Mouse (Mus musculus): ENCODE results near the gene Acpp.
"Not testable (repeated sequence)": the region's sequence is repeated elsewhere in the genome, so short reads cannot be mapped to it uniquely, and the experiment has no call there.

The Acpp gene

DNA sequence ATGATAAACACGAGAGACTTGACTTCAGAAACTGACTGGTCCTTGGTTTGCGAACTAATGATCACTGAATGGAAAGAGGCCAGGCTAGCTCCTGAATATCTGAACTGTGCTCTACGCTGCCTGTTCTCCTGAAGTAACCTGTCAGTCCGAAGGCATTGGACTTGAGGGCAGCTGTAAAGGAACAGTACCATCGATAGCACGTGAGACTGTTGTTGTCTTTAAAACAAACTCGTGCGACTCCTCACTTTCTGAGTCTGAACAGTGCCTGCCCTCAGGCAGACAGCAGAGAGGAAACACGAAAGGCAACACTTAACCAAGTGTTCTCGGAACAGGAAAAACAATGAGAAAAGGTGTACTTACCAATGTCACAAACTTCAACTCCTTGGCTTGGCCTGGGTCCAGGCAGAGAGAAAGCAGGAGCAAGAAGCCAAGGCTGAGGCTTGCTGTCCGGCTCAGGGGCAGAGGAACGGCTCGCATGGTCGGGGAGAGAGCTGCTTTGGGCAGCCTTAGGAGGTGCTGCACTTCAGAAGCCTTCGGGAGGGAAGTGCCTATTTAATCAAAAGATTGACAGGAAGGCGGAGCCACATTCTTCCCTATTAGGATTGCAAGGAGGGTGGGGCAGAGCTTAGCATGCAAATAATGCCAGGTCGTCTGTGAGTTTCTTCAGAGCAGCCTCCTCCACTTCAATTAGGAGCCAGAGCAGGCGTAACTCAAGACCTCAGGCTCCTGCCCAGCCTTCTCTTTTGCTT lies at the start of gene Acpp:
Gene Acpp, minus strand, starts transcription at position 566 of the 749 bp plus-strand sequence.
- DNase-seq, result peak; percentile 46 to 65

GRCm38 (mm10) chr9:104382571-104383170 lies 45.1 kb upstream of the Acpp start:
- no peak for DNase-seq

DNA sequence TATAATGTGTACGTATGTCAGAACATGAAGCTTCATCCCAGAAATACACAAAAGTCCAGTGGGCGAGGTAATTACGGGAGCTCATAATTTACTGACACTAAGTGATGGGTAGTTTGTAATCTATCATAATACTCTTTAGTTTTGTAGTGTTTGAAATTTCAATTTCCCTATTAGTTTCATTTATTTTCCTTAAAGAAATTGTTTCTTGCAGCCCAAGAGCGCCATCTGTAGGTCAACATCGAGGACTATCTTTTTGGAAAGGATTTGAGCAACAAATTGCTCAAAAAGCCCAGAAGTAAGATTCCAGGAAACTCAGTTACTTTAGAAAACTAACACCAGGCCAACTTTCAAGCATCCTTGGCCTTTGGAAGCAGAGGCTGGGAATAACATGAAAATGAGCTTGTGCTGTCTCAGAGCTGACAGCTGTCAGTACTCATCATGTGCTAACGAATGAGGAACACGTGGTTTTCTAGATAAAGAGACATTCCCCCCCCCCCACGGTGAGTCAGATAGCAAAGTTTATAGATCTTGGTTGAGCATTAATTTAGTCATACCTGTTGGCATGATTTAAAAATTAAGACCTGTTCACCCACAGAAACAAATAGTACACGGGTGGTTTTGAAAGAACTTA lies 42.1 kb upstream of the Acpp start:
- DNase-seq, result peak in 1 of 2 experiments; percentile 20

- no peak for DNase-seq
Measured at GRCm38 (mm10) chr9:104375573-104375972, 38.0 kb upstream of the Acpp start.

GRCm38 (mm10) chr9:104373253-104373652 lies 35.7 kb upstream of the Acpp start:
- DNase-seq, result peak; percentile 26 to 74

DNA sequence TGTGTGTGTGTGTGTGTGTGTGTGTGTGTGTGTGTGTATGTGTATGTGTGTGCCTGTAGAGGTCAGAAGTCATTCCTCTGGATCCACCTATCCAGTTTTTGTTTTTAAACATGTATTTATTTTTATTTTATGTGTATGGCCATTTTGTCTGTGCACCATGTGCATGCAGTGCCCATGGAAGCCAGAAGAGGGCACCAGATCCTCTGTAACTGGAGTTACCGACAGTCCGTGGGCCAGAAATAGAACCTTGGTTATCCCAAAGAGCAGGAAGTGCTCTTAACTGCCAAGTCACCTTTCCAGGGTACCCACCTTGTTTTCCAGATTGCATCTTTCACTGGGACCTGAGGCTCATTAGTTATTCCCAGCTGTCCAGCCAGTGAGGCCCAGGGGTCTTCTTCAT lies 29.4 kb upstream of the Acpp start:
- no peak for DNase-seq

GRCm38 (mm10) chr9:104361951-104362350 lies 24.4 kb upstream of the Acpp start:
- not testable (repeated sequence) for DNase-seq

DNA sequence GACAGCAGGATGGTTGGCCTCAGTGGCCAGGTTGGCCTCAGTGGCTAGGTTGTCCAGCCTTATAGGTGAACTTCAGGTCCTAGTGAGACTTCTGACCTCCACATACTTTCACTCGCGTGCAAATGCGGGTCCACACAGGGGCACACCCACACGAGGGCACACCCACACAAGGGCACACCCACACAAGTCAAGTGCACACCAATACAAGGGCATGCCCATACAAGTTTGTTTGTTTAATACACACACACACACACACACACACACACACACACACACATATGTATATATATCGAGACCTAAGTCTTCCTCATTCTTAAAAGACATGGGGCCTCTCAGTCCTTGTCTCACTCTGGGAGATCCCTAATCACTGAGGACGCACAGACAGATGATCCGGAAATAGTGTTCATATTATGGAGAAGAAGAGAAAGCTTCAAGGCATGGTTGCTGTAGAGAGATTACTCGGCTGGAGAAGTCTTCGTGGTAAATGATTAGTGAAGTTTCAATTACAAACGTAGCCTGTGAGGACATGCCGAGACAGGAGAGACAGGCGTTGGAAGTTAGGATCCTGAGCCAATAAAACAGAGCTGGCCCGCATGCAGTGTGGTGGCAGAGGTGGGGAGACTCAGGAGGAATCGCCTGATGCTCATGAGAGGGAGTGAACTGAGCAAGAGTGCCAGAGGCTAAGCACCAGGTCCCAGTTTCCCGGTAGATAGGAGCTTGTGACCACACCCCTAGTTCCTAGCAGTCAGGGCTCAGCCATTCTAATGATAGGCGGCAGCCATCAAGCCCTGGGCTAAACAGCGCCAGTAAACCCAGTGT lies 23.7 kb upstream of the Acpp start:
- peak; percentile 12 to 28 for DNase-seq

- peak in 1 of 2 experiments; percentile 15 for DNase-seq
Measured at GRCm38 (mm10) chr9:104360389-104360788, 22.8 kb upstream of the Acpp start.

- peak; percentile 36 to 46 for DNase-seq
Measured at GRCm38 (mm10) chr9:104355521-104356270, 18.1 kb upstream of the Acpp start.

DNA sequence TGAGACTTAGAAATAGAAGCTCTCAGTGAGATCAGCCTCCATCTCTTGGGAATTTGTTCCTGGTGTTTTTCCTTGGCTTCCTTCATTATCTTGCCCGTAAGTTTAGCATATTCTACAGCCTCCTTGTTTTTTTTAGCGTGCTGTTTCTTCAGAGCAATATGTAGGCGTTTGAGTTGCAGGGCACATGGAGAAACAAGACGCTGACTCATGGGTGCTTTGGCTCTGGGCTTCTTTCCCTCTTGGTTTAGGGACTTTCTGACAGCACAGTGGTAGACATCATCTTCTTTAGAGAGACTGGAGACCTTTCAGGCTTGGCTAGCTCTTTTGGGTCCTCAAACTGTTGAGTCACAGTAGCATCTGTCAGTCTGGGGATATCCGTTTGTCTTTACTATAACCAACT lies 6.6 kb upstream of the Acpp start:
- no peak for DNase-seq

GRCm38 (mm10) chr9:104339483-104339882 lies 1.9 kb upstream of the Acpp start:
- DNase-seq, result no peak

- DNase-seq, result no peak
Measured at GRCm38 (mm10) chr9:104338489-104339427, 1.2 kb upstream of the Acpp start.

GRCm38 (mm10) chr9:104331301-104331700 lies 6.2 kb downstream of the Acpp start:
- no peak for DNase-seq

GRCm38 (mm10) chr9:104328655-104329054 lies 8.9 kb downstream of the Acpp start:
- no peak for DNase-seq

GRCm38 (mm10) chr9:104321519-104321918 lies 16.0 kb downstream of the Acpp start:
- no peak for DNase-seq

DNA sequence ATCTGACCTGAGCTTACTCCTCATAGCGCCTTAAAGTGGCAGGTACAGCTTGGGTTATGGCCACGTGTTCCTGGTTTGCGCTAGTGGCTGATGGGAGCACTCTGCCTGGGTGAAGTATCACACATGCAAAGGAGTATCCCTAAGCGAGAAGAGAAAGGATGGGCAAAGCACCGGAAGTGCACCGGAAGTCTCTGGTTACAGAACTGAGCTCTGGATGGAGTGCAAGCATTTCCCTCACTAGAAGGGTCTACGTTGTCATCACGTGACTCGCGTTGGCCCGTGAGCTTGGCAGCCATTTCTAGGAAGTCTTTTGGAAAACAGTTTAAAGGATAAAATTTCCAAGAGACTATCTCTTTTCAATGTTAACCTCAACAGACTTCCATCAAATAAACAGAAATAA lies 21.2 kb downstream of the Acpp start:
- DNase-seq, result no peak

DNA sequence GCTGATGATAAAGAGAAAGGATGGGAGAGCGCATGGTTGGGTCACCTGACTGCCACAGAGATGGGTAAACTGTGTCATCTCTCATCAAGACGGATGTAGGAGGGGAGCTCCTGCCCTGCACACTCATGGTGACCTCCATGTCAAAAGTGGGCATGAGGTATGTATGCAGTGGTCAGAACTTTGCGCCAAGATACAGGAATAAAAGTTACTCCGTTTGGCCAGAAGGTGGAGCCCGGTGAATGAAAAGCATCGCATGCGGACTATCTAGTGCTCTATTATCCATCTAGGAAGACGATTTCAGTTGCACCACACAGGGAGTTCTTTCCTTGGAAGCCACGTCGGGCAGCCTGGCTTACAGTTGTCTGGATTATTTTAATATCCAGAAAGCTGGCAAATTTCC lies 22.0 kb downstream of the Acpp start:
- DNase-seq, result peak in 1 of 2 experiments; percentile 43

GRCm38 (mm10) chr9:104306734-104307133 lies 30.8 kb downstream of the Acpp start:
- DNase-seq, result peak; percentile 62 to 89

- peak in 1 of 2 experiments; percentile 38 for DNase-seq
Measured at GRCm38 (mm10) chr9:104305333-104306111, 32.0 kb downstream of the Acpp start.

Measured in kidney, adult 8-10 months (tissue).